Mouse (Mus musculus) kidney, embryonic 16.5 days (tissue): ENCODE results near the gene Cbx6. TPM values are rescaled to one million over a fixed set of nuclear protein-coding genes. Genes with fewer than 3 reads are reported as not detected.

Source experiments
- ATAC-seq: fragments of 200-750 bp; cut with Nextera tagmentation; 2 replicates; pipeline ENCODE4 v1.8.0; 2017; ENCODE audit warnings: moderate TSS enrichment; ENCODE audit not compliant: low FRiP score, low TSS enrichment
- H3K27ac ChIP-seq: fragments of 300-500 bp; sonication (generic); 2 replicates; pipeline ENCODE4 v1.5.1; 2014; ENCODE audit warnings: low read length
- H3K27me3 ChIP-seq: fragments of 300-500 bp; sonication (generic); 2 replicates; pipeline ENCODE4 v1.6.1; 2014; ENCODE audit warnings: low read length, control low read depth, mixed read lengths; ENCODE audit not compliant: insufficient read depth
- H3K36me3 ChIP-seq: fragments of 300-500 bp; sonication (generic); 2 replicates; pipeline ENCODE4 v1.6.1; 2014; ENCODE audit warnings: low read length, control low read depth, mixed read lengths; ENCODE audit not compliant: insufficient read depth
- H3K4me1 ChIP-seq: fragments of 300-500 bp; sonication (generic); 2 replicates; pipeline ENCODE4 v1.6.1; 2014; ENCODE audit warnings: low read length, control low read depth, mixed read lengths; ENCODE audit not compliant: insufficient read depth
- H3K4me2 ChIP-seq: fragments of 300-500 bp; sonication (generic); replicated peaks from 2 replicates; pipeline ENCODE4 v1.6.1; 2014; ENCODE audit warnings: low read depth, low read length
- H3K4me3 ChIP-seq: fragments of 300-500 bp; sonication (generic); 2 replicates; pipeline ENCODE4 v1.5.1; 2014; ENCODE audit warnings: mild to moderate bottlenecking, low read length
- H3K9ac ChIP-seq: fragments of 300-500 bp; sonication (generic); replicated peaks from 2 replicates; pipeline ENCODE4 v1.6.1; 2014; ENCODE audit warnings: low read length
- H3K9me3 ChIP-seq: fragments of 300-500 bp; sonication (generic); 2 replicates; pipeline ENCODE4 v1.6.1; 2016; ENCODE audit warnings: low read length, control low read depth
- WGBS: fragments of 180-500 bp; shearing (Covaris S2); extraction: QIAGEN DNeasy Blood & Tissue Kit; methylation state at CpG from one replicate; pipeline ENCODE4 v1.1.7; 2014; 5-methylcytosine and 5-hydroxymethylcytosine counted together
- polyA plus RNA-seq: library from polyadenylated mRNA; unstranded; fragments of >200 nt; fragmentation: Nextera tagmentation; extraction: Ambion mirVana; gene quantifications from 2 replicates; pipeline ENCODE4 v1.2.1, GENCODE M21; 2015

Gene Cbx6
- polyA plus RNA-seq, 1 experiment from 2014 or later: 58.8 TPM

DNA sequence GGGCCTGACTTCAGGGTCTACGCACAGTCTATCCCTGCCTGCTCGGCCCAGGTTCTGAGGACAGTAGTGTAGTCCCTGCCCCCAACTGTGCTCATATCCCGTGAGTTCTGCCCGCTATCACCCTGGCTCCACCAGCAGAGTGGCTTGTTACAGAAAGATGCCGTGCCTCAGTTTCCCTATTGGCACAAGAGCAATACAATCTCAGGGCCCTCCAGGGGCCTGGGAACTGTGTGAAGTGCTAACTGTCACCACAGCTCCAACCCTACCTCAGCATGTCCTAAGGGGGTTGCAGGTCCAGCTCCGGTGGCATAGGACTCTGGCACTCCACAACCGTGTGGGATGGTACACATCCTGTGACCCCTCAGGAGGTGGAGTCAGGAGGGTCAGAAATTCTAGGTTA is 37.4 kb downstream of the Cbx6 start:
- no peak overlapping the region for H3K27ac ChIP-seq
- no peak overlapping the region for H3K9ac ChIP-seq
- H3K27me3 ChIP-seq: peaks cover 21% of the 10 kb centered on the region
- H3K4me2 ChIP-seq: no peak overlapping the region
- H3K4me1 ChIP-seq: no peaks in the 10 kb centered on the region
- H3K36me3 ChIP-seq: no peaks in the 10 kb centered on the region
- 79% methylated on average over 7 of the region's 7 CpGs for WGBS
- ATAC-seq: no peak
- no peaks in the 10 kb centered on the region for H3K9me3 ChIP-seq
- no peak overlapping the region for H3K4me3 ChIP-seq

DNA sequence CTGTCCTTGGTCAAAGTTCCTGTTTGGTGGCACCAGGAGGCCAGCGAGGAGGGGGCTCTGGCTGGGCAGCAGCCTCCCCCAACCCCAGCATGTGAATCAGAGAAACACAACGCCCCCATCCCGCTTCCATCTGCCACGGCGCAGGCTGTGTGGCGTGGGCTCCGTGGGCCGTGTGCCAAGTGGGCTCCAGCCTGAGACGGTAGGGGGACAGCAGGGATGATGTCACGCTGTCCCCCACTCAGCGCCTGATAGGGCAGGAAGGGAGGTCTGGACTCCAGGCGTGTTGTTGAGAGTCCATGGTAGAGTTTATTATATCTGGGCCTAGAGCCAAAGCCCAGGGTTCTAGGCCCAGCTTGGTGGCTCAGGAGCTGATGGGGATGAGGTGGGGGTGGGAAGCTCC is 38.2 kb downstream of the Cbx6 start:
- H3K4me2 ChIP-seq: no peak overlapping the region
- 85% methylated on average over 12 of the region's 12 CpGs for WGBS
- ATAC-seq: no peak
- H3K9me3 ChIP-seq: no peaks in the 10 kb centered on the region
- no peaks in the 10 kb centered on the region for H3K4me1 ChIP-seq
- H3K4me3 ChIP-seq: no peak overlapping the region
- H3K36me3 ChIP-seq: no peaks in the 10 kb centered on the region
- H3K27me3 ChIP-seq: peaks cover 13% of the 10 kb centered on the region; the same call in 1 of the 2 replicates
- no peak overlapping the region for H3K9ac ChIP-seq
- no peak overlapping the region for H3K27ac ChIP-seq

DNA sequence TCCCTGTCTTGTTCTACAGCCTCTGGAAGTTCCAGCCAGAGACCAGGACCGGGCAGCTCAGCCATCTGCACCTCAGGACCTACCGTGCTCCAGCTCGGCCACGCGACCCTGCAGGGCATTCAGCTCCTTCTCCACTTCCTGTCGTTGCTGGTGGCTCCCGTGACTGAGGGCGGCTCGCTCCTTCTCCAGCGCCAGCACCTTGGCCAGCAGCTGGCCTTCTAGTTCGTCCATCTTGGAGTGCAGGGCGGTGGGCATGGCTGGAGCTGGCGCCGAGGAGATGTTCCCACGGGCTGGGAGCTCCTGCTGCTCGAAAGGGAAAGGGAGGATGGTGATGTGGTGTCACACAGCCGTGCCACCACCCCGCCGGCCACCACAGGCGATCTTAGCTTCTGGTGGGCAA is 40.3 kb downstream of the Cbx6 start:
- Histone ChIP-seq H3K27me3 (peaks cover 6% of the 10 kb centered on the region; the same call in 1 of the 2 replicates), H3K9me3 (no peaks in the 10 kb centered on the region), H3K36me3 (no peaks in the 10 kb centered on the region), H3K4me2 (no peak overlapping the region), H3K9ac (no peak overlapping the region), H3K4me3 (no peak overlapping the region), H3K4me1 (no peaks in the 10 kb centered on the region), H3K27ac (no peak overlapping the region)
- 20% methylated on average over 20 of the region's 20 CpGs for WGBS
- no peak for ATAC-seq

DNA sequence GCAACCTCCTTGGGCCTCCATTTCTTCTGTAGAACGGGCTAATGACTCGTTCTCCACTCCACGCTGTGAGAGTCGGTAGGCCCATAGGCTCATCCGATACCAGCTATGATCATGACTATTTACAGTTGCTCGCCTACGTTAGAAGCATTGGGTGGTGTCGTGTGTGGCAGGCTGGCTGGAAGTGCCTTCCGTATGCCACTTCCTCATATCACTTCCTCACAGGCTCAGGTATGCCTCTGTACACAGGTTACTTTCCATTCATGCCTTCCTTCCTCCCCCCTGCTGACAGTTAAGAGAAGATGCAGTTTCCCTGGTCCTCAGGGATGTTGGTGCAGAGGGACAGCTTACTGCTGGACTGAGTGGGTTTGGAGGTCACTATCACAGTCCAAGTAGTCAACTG is 41.4 kb downstream of the Cbx6 start:
- no peak for ATAC-seq
- H3K4me2 ChIP-seq: no peak overlapping the region
- H3K9ac ChIP-seq: no peak overlapping the region
- no peaks in the 10 kb centered on the region for H3K36me3 ChIP-seq
- H3K4me3 ChIP-seq: no peak overlapping the region
- H3K27me3 ChIP-seq: peaks cover 4% of the 10 kb centered on the region; the same call in 1 of the 2 replicates
- H3K4me1 ChIP-seq: no peaks in the 10 kb centered on the region
- 91% methylated on average over 9 of the region's 9 CpGs for WGBS
- H3K27ac ChIP-seq: no peak overlapping the region
- no peaks in the 10 kb centered on the region for H3K9me3 ChIP-seq

DNA sequence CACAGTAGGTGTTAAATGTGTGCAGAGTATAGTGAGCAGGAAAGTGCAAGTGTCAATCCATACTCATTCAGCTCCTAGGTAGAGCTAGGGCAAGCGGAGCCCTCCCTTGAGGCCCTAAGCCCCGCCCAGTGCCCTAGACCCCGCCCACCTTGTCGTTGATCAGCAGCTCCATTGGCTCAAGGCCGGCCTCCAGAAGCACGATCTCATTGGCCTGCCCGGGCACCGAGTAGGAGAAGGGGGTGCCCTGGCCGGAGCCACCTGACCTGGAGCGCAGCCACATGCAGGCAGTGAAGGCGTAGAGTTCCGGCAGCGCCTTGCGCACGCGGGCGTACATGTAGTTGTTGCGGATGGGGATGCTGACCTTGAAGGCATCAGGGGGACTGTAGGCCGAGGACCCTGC is 42.0 kb downstream of the Cbx6 start:
- no peak for ATAC-seq
- H3K4me3 ChIP-seq: no peak overlapping the region
- H3K36me3 ChIP-seq: no peaks in the 10 kb centered on the region
- no peak overlapping the region for H3K27ac ChIP-seq
- H3K9ac ChIP-seq: no peak overlapping the region
- 19% methylated on average over 19 of the region's 19 CpGs for WGBS
- H3K27me3 ChIP-seq: peaks cover 4% of the 10 kb centered on the region; the same call in 1 of the 2 replicates
- H3K9me3 ChIP-seq: no peaks in the 10 kb centered on the region
- H3K4me2 ChIP-seq: no peak overlapping the region
- H3K4me1 ChIP-seq: no peaks in the 10 kb centered on the region

DNA sequence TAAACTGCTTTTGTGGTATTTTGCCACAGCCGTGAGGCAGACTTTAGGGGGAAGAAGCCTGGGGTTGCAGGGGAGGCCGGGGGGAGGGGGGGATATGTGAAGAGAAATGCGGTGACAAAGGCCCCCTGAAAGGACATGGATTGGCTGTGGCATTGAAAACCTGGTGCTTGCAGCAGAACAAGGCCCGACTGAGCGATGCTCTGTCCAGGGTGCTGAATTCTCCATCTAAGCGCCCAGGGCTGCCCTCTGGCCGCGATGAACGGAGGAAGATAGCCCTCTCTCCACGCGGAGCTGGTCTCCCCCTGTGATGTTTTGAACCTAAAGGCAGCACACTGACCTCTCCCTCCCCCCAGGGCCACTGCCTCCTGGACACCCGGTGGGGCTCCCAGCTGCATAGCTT is 43.0 kb downstream of the Cbx6 start:
- no peak overlapping the region for H3K4me2 ChIP-seq
- peaks cover 4% of the 10 kb centered on the region; the same call in 1 of the 2 replicates for H3K27me3 ChIP-seq
- H3K4me1 ChIP-seq: no peaks in the 10 kb centered on the region
- no peak overlapping the region for H3K4me3 ChIP-seq
- H3K36me3 ChIP-seq: no peaks in the 10 kb centered on the region
- ATAC-seq: no peak
- 6% methylated on average over 12 of the region's 12 CpGs for WGBS
- H3K9ac ChIP-seq: no peak overlapping the region
- H3K9me3 ChIP-seq: no peaks in the 10 kb centered on the region
- H3K27ac ChIP-seq: no peak overlapping the region

DNA sequence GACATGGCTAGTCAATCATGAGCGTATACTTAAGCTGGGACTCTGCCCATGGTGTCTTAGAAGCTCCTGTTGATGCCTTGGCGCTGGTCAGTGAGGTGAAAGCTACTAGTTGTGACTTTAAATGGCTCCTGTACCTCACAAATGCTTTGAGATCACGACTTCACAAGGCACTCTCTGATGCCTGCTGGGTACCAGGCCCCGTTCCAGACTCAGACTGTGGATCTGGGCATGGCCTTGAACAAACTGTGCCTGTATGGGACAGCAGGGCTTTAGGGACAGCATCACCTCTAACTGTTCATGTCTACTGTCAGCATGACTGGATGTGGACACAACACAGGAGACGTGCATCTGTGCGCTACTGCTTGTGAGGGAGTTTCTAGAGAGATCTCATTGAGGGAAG is 43.6 kb downstream of the Cbx6 start:
- 81% methylated on average over 6 of the region's 6 CpGs for WGBS
- H3K9me3 ChIP-seq: no peaks in the 10 kb centered on the region
- H3K9ac ChIP-seq: no peak overlapping the region
- H3K36me3 ChIP-seq: no peaks in the 10 kb centered on the region
- H3K4me2 ChIP-seq: no peak overlapping the region
- H3K27me3 ChIP-seq: peaks cover 4% of the 10 kb centered on the region; the same call in 1 of the 2 replicates
- ATAC-seq: no peak
- H3K4me1 ChIP-seq: no peaks in the 10 kb centered on the region
- no peak overlapping the region for H3K27ac ChIP-seq
- H3K4me3 ChIP-seq: no peak overlapping the region

DNA sequence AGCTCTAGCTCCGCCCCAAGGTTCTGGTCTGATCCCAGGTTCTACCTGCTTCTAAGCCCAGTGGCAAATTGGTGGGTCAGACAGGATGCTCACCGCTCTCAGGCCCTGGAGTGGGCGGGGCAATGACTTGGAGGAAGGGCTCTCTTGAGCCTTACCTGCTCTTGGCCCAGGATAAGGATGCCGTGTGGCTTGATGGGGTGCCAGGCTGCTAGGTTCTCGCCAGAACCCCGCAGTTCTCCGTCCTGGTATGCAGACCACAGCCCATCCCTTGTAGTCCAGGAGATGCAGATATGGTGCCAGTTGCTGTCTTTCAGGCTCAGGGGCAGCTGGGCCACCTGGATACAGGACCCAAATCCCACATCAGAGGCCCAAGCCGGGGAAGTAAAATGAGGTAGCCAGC is 44.4 kb downstream of the Cbx6 start:
- WGBS: 57% methylated on average over 8 of the region's 8 CpGs
- H3K9ac ChIP-seq: no peak overlapping the region

DNA sequence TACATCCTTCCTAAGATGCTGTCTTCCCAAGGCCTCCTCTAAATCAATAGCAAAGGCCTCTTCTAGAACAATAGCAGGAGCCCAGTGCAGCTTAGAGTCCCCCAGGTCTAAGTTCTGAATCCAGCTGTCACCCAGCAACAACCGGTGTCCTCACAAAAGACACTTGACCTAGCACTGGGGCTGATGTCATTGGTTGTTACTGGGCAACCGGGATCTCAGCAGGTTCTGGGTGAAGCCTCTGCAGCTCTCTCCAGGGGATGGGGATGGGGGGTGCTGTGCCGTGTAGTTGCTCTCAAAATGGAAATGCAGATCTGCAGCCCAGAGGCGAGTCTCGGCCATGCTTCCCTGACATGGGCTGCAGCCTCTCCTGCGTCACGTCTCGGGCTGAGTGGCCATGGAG is 46.7 kb downstream of the Cbx6 start:
- Histone ChIP-seq H3K36me3 (no peaks in the 10 kb centered on the region), H3K9ac (no peak overlapping the region), H3K27me3 (no peaks in the 10 kb centered on the region), H3K4me2 (no peak overlapping the region), H3K4me1 (no peaks in the 10 kb centered on the region), H3K27ac (no peak overlapping the region), H3K4me3 (no peak overlapping the region), H3K9me3 (no peaks in the 10 kb centered on the region)
- WGBS: 70% methylated on average over 8 of the region's 8 CpGs
- ATAC-seq: no peak

More for the DNA sequence above, 44.4 kb downstream of the Cbx6 start:
- no peaks in the 10 kb centered on the region for H3K4me1 ChIP-seq
- 0 out of 2 replicates have a peak, but pooled peaks cover under 1% of the 10 kb centered on the region for H3K27me3 ChIP-seq
- no peak for ATAC-seq
- no peak overlapping the region for H3K4me2 ChIP-seq
- H3K9me3 ChIP-seq: no peaks in the 10 kb centered on the region
- no peaks in the 10 kb centered on the region for H3K36me3 ChIP-seq
- no peak overlapping the region for H3K27ac ChIP-seq
- H3K4me3 ChIP-seq: no peak overlapping the region

DNA sequence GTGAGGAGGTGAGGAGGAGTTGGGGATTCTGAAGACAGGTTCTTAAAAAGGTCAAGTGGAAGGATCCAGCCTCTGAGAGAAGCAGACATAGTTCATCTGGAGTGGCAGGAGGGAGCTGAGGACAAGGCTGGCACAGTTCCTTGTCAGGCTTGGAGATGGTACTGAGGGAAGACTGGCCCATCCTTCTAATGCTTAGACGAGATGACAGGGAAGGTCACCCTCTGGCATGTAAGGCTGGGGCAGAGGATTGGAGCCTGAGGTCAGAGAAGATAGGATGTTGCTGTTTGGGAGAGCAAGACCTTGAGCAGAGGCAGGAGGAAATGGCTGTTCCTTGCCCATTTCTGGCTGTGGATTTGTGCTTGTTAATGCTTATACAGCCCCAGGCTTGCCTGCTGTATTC is 49.4 kb downstream of the Cbx6 start:
- Histone ChIP-seq H3K9me3 (no peaks in the 10 kb centered on the region), H3K27ac (no peak overlapping the region), H3K27me3 (no peaks in the 10 kb centered on the region), H3K4me3 (no peak overlapping the region), H3K36me3 (no peaks in the 10 kb centered on the region), H3K4me1 (no peaks in the 10 kb centered on the region), H3K9ac (no peak overlapping the region), H3K4me2 (no peak overlapping the region)
- ATAC-seq: no peak
- WGBS: 72% methylated on average over 1 of the region's 1 CpGs

DNA sequence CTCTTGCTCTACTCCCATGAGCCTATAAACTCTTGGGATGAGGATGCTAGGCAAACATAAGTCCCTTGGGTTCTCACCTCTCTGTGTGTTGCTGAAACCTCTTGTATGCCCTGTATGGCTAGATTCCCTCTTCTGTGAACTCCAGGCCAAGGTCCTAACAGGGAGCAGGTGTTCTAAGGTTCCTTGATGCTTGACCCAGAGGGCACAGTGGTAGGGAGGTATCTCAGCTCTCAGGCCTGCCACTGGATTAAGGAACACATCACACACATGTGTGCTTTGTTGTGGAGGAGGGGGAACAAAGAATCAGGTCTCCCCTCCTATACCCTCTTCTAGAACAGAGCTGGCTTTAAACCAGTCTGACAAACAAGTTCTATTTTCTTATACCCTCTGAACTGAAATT is 56.7 kb downstream of the Cbx6 start, which contains the start of gene Dnal4:
Gene Dnal4 (minus strand): TSS at position 101 of the 400 bp plus-strand sequence.
- no peaks in the 10 kb centered on the region for H3K36me3 ChIP-seq
- H3K9me3 ChIP-seq: no peaks in the 10 kb centered on the region
- no peak within 1 kb of the TSS for H3K27ac ChIP-seq
- H3K4me2 ChIP-seq: no peak within 1 kb of the TSS
- no peak within 1 kb of the TSS for H3K9ac ChIP-seq
- H3K4me3 ChIP-seq: no peak within 1 kb of the TSS
- ATAC-seq: no peak
- H3K4me1 ChIP-seq: peaks cover 16% of the 10 kb centered on the region
- H3K27me3 ChIP-seq: no peaks in the 10 kb centered on the region
